Mouse (Mus musculus): Measurements from ENCODE around the gene Tcirg1.

Gene Tcirg1

GRCm38 (mm10) chr19:3853891-3854290 lies 53.0 kb downstream of the Tcirg1 start:
- DNase-seq (ENCODE audit: extremely low read depth, insufficient read length, low spot score): no peak

DNA sequence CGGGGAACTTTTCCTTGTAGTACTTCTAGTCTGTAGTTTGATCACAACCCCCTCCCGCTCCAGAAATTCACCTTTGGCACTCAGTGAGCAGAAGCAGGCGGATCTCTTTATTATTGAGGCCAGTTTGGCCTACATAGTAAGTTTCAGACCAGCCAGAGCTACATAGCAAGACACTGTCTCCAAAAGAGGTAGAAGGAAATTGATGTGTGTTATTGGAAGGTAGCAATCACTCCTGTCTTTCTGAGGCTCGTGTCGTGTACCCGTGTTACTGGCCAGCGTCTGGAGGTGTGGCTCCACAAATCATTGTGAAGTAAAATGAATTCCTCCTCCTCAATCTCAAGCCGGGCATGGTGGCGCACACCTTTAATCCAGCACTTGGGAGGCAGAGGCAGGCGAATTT lies 53.8 kb downstream of the Tcirg1 start:
- no peak for DNase-seq (ENCODE audit: extremely low read depth, insufficient read length, low spot score)

DNA sequence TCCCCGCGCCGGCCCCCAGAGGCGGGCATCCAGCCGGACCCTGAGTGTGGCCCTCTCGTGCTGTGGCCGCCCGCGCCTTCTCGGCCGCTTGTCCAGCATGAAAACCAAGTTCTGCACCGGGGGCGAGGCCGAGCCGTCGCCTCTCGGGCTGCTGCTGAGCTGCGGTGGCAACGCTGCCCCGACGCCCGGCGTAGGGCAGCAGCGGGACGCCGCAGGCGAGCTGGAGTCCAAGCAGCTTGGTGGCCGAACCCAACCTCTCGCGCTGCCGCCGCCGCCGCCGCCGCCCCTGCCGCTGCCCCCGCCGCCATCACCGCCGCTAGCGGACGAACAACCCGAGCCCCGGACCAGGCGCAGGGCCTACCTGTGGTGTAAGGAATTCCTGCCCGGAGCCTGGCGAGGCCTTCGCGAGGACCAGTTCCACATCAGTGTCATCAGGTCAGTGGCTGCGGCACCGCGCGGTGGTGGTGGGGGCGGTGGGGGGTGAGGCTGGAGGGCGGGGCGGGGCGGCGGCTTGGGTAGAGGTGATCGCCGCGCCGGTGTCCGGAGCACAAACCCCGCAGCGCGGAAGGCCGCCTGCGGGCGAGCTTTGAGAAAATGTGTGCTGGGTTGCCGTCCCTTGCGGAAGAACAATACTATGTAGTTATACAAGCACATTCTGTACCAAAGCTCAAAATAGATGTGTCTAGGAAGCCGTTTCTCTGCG lies 54.8 kb downstream of the Tcirg1 start:
- peak; percentile 65 for DNase-seq (ENCODE audit: extremely low read depth, insufficient read length, low spot score)

GRCm38 (mm10) chr19:3851502-3851962 lies 55.4 kb downstream of the Tcirg1 start, which contains the start of gene Chka:
TSS of gene Chka (plus strand) at chr19:3851773.
- peak; percentile 94 for DNase-seq (ENCODE audit: extremely low read depth, insufficient read length, low spot score)

- peak; percentile 69 for DNase-seq (ENCODE audit: extremely low read depth, insufficient read length, low spot score)
Observed at GRCm38 (mm10) chr19:3850847-3851469, 56.0 kb downstream of the Tcirg1 start.

GRCm38 (mm10) chr19:3850076-3850475 lies 56.9 kb downstream of the Tcirg1 start:
- no peak for DNase-seq (ENCODE audit: extremely low read depth, insufficient read length, low spot score)

DNA sequence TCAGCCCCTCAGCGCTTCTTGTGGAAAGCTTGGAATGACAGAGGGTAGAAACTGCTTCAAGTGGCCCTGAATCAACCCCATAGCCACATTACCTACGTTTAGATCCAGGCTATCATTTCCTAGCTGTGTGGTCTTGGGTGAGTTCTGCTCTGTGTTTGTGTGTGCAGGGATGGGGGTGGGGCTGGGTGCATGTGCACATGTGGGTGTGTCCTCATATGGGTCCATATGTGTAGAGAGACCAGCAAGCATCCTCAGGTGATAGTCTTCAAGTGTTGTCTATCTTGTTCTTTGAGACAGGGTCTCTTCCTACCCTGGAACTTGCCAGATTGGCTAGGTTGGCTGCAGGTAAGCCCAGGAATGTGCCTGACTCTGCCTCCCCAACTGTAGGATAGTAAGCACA lies 57.7 kb downstream of the Tcirg1 start:
- no peak for DNase-seq (ENCODE audit: extremely low read depth, insufficient read length, low spot score)

DNA sequence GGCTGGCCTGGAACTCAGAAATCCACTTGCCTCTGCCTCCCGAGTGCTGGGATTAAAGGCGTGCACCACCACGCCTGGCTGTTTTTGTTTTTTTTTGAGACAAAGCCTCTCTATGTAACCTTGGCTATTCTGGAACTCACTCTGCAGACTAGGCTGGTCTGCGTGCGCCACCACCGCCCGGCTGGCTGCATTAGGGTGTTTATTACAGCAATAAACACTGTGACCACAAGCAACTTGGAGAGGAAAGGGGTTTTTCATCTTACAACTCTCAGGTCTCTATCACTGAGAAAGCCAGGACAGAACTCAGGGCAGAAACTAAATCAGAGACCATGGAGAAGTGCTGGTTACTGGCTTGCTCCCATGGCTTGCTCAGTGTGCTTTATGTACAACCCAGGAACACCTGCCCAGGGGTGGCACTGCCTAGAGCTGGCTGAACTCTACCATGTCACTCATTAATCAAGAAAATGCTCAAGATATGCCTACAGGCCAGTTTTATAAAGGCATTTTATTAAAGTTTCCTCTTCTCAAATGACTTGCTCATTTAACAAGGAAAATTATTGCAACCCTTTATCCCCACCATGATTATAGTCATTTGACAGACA lies 58.6 kb downstream of the Tcirg1 start:
- no peak for DNase-seq (ENCODE audit: extremely low read depth, insufficient read length, low spot score)

DNA sequence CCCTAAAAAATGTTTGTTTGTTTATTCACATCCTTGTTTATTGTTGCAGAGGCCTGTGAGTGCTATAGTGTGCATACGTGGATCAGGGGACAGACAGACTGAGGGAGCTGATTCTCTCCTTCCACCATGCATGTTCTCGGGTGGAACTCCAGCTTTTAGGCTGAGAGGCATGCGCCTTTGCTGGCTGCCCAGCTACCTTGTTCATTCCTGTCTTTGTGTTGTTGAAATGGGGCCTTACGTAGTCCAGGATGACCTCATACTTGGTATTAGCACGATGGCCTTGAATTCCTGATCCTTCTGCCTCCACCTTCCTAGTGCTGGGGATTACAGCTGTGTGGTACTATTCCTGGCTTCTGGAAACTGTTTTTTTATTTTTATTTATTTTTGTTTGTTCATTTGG lies 59.2 kb downstream of the Tcirg1 start:
- DNase-seq (ENCODE audit: extremely low read depth, insufficient read length, low spot score): no peak

DNA sequence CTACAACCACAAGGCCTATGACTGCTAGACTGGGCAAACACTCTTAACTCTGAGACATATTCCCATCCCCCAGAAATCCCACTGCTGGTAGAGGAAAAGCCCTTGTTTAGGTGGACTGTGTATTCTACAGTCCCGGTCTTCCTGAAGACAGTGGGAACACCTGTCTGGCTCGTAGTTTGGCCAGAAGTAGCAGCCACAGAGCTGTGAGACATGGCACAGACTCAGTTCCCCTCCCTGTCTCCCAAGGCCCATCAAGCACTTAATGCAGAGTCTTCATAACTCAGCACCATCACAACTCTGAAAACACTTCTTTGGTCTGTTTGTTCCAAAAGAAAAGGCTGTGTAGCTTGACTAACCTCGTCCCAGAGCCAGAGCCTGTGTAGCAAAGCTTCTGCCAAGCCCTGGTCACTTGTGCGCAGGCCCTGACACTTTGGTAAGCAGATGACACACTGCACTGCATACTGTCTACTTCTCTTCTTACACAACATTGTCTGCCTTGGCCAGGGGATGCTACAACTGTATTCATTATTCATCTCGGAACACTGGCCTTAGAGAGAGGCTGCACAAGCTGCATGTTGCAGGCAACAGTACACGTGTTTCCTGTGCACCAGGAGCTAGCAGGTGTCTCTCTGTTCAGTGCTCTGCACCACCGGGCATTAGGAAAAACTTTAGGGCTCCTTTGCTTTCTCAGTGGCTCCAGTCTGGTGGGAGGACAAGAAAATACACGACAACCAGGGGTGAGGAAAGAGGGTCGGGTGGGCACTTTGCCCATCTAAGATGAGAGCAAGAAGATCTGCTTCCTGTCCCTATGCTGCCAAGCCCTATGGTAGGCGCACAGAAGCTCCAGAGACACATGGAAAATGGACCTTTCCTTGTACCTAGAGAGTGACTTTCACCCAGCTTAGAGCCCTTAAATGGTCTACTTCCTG lies 60.0 kb downstream of the Tcirg1 start:
- DNase-seq (ENCODE audit: extremely low read depth, insufficient read length, low spot score): no peak
